Mouse (Mus musculus) olfactory bulb, adult 2 months (tissue): ENCODE measurements at regions not wholly inside any gene's neighbourhood (a gene's known extent, or its start where the extent isn't known, plus 50 kb on each side); places are given as distances from the start of the nearest gene placed in this dataset.

Source experiments
- CTCF ChIP-seq: fragments of 200-500 bp; IDR thresholded peaks from 2 replicates; pipeline ENCODE4 v1.5.1; 2012; ENCODE audit warnings: low read depth, mild to moderate bottlenecking, low read length, moderate library complexity; ENCODE audit not compliant: insufficient read depth
- POLR2A ChIP-seq: fragments of 200-500 bp; IDR thresholded peaks from 2 replicates; pipeline ENCODE4 v1.6.1; 2012; ENCODE audit warnings: mild to moderate bottlenecking, low read depth, low read length, moderate library complexity; ENCODE audit not compliant: insufficient read depth

DNA sequence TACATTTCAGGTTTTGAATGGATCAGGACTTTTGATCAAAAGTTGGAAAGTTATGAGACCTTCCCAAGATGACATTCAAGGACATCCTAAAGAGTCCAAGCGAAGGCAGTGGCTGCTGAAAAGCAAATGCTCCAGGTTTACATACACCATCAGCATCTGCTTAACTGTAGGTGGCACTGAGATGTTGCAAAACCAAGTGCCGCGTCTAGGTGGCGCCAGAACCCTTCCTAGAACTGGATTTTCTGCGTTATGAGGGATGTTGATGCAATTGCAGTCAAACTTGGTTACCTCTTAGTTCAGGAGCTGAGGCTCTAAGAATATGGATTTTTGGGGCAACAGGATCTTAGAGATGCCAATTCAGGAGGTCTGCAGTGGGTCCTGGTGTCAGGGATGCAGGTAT lies 58.0 kb upstream of the Tapt1 start:
- TF ChIP-seq CTCF (peak; percentile 25; the same call in 1 of the 2 replicates), POLR2A (no peak)
